Mouse (Mus musculus) neutrophil, adult 59 days (primary cell): ENCODE data around the gene Gnpnat1. TPM values are rescaled to one million over a fixed set of nuclear protein-coding genes. Genes with fewer than 3 reads are reported as not detected.

Source experiments
- total RNA-seq, 2 experiments: library from RNA; stranded (reverse); gene quantifications; 1 replicate in 1 of 2; 2 replicates in 1 of 2; pipeline ENCODE4 v1.2.4; 2023

Gene Gnpnat1
- 1 to 10 TPM; 4.6 to 6.6 TPM for total RNA-seq

GRCm38 (mm10) chr14:45404813-45405212, at the start of gene Gnpnat1:
Gene Gnpnat1 (minus strand): TSS chr14:45404913.

GRCm38 (mm10) chr14:45350931-45351859, 53.5 kb downstream of the Gnpnat1 start, which contains the start of gene Styx:
Gene Styx (plus strand): TSS chr14:45351093.

GRCm38 (mm10) chr14:45329589-45330181, 75.0 kb downstream of the Gnpnat1 start, which contains the start of gene Psmc6:
Gene Psmc6 (plus strand): TSS chr14:45329788.

Other genes with a start within 250 kb of the Gnpnat1 start
- 1 to 10 TPM; 4.1 to 5.6 TPM for gene Gpr137c, start 185.2 kb downstream of the Gnpnat1 start, total RNA-seq
- gene Txndc16, start 184.6 kb downstream of the Gnpnat1 start, total RNA-seq: 10 to 100 TPM; 17.9 to 22.8 TPM
- gene Ero1l, start 86.1 kb downstream of the Gnpnat1 start, total RNA-seq: 10 to 100 TPM; 60.4 to 67.9 TPM
- 10 to 100 TPM; 62.4 to 62.5 TPM for gene Psmc6, start 75.1 kb downstream of the Gnpnat1 start, total RNA-seq
- gene Styx, start 53.8 kb downstream of the Gnpnat1 start, total RNA-seq: 10 to 100 TPM; 10.9 to 12.4 TPM
- under 1 TPM in 1 of 2 experiments, not detected in 1; 0.13 TPM for gene Fermt2, start 125.2 kb upstream of the Gnpnat1 start, total RNA-seq